Mouse (Mus musculus): Measurements from ENCODE around the gene Tmem263.

The Tmem263 gene

GRCm38 (mm10) chr10:85102247-85103084, at the start of gene Tmem263, which contains the start of gene Fhl4:
Tmem263 (plus strand) TSS chr10:85102627.
Fhl4 (minus strand) TSS chr10:85102495.
- peak; percentile 85 to 92 for DNase-seq

DNA sequence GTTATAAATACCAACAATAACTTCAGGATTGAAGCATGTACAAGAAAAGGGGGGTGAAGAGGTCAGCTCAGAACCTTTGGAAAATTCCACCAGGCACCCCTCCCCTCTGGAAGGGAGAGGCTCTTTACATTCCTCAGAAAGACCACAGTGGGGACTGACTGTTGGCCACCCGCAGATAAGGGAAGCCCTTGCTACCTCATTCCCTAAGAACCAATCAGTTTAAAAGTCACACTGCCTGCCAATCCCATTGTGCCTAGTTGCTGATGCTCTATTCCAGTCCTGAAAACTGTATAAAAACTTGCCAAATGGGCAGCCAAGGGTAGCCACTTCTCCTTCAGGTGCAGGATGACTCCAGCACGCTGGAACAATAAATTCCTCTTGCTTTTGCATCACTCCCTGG, 47.6 kb upstream of the Tmem263 start:
- DNase-seq: no peak

GRCm38 (mm10) chr10:85071605-85072152, 30.7 kb upstream of the Tmem263 start:
- DNase-seq: no peak

DNA sequence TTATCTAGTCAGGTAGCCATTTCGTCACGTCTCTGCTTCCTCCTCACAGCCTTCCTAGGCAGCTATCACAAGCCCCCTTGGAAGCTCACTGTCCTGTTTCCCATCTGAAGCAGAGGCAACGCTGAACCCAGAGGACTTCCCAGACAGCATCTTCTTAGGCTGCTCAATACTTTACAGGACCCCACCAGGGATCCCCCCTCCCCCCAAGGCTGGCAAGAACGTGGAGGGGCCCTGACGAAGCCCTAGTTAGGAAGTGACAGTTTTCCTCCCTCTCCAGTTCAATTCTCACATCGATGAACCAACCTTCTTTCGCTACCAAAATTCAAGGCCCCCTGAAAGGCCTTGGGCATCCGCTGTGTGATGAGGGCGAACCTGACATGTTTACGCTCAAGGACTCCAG, 586 bp upstream of the Tmem263 start:
- DNase-seq: peak in 1 of 2 experiments; percentile 53

DNA sequence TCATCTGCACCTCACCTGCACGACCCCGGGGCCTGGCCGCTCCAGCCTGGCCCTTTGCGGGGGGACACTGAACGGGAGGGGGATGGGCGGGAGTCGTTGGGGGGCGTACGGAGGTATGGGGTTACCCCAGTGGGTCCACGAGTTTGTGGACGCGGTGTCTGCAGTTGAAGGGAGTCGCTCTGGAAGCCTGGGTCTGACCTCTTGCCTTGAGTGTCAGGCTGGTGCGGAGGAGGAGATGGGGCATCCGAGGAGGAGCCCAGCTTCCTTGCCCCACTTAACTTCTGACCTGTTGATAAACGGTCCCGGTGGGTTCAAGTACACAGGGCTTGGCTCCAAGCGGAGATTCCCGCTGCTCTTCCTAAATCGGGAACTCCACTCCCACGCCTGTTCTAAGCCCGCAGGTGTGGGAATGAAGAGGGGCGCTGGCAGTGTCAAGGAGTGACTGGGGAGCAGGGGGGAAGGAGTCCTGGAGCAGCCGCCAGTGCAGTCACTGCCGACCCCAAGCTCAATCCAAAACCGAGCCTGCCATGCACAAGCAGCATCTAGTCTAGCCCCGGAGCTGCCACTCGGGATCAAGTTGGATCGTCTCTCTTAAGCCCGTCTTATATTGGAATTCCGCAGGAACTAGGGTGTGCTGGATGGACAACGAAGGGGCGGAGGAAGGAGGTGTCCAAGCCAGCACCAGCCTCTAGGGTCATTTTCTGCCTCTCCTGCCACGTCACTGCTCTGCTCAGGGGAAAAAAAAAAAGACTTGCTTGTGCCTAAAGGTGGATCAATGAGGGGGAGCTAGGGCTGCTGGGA, 858 bp downstream of the Tmem263 start:
- DNase-seq: peak; percentile 44 to 46

GRCm38 (mm10) chr10:85114409-85114808, 12.0 kb downstream of the Tmem263 start:
- no peak for DNase-seq

DNA sequence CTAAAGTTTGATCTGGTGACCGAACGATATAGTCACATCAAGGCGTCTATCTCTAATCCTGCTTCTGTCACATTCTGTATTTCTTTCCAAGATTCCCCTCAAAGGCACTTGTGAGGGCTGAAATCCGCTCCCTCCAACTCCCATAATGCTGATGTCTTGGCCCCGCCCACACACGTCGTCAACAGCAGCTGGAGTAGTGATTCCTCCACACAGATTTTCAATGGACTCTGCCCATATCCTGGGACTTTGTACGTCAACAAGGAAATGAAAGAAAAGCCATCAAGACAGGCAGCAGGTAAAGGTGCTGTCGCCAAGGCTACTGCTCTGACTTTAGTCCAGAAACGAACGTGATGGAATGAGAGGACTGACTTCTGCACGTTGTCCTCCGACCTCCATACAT, 22.8 kb downstream of the Tmem263 start:
- no peak for DNase-seq

- DNase-seq: peak; percentile 95 to 96
Observed at GRCm38 (mm10) chr10:85127395-85128287, 25.2 kb downstream of the Tmem263 start, which contains the start of gene Mterf2. Mterf2 (minus strand) TSS chr10:85128027.

DNA sequence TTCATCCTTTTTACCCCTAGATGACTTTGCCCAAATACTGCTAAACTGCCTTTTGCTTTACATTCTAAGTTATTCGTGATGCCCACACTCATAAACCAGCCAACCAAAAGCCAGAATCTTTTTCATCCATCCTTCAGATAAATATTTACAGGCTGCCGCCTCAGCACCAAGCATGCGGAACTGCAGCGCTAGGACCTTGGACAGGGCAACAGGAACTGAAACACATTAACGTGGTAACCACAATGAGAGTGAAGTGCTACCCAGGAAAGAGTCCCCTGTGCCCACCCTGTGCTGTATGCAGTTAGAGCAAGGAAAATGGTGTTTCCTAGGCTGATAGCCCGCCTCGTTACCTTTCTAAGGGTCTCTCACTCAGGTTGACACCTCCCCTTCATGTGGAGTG, 26.0 kb downstream of the Tmem263 start:
- DNase-seq: no peak

- DNase-seq: no peak
Observed at GRCm38 (mm10) chr10:85136573-85136972, 34.1 kb downstream of the Tmem263 start.

- no peak for DNase-seq
Observed at GRCm38 (mm10) chr10:85141465-85141864, 39.0 kb downstream of the Tmem263 start.

GRCm38 (mm10) chr10:85146282-85146681, 43.9 kb downstream of the Tmem263 start:
- peak; percentile 26 to 52 for DNase-seq

GRCm38 (mm10) chr10:85149226-85149625, 46.8 kb downstream of the Tmem263 start:
- DNase-seq: no peak

DNA sequence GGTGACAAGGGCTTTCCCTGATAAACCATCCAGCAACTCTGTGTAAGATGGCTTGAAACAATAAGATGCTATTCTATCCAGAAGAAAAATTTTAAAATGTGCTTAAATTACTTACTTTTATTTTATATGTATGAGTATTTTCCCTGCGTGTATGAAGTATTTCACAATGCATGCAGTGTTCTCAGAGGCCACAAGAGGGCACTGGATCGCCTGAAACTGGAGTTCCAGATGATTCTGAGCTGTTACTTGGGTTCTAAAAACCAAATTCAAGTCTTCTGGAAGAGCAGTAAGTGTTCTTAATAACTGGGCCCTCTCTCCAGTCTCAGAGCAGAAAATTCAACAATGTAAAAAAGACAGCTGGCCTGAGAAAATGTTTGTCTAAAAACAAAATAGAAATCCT, 51.8 kb downstream of the Tmem263 start:
- DNase-seq: peak; percentile 74 to 86

- DNase-seq: no peak
Observed at GRCm38 (mm10) chr10:85157451-85157850, 55.0 kb downstream of the Tmem263 start.

DNA sequence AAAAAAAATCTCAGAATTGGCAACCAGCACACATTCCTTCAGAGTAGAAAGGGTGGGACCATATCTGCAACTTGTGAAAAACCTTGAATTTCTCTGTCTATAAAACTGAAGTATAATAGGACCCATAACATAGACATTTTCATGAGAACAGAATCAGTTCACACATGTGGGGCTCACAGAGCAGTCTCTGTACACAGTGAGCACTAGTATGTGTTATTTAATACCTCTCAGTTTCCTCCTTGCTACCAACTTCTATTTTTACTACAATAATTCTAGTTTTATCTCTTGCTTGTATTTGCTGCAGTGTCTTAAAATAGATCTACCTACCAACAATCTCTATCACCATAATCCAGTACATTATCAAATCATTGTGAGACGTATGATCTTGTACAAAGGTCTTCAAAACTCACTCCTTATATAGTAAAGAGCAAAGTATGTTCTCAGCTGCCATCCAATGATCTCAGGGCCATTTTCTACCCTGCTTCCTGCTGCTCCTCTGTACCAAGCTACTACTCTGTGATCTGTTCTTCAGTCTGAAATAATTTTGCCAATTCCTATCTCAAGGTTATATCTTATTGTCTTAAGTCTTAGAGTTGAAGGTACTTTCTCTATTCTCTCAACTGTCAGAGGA, 57.7 kb downstream of the Tmem263 start:
- no peak for DNase-seq

GRCm38 (mm10) chr10:85161745-85162351, 59.4 kb downstream of the Tmem263 start:
- DNase-seq: peak in 1 of 2 experiments; percentile 38

- no peak for DNase-seq
Observed at GRCm38 (mm10) chr10:85164791-85165190, 62.4 kb downstream of the Tmem263 start.

DNA sequence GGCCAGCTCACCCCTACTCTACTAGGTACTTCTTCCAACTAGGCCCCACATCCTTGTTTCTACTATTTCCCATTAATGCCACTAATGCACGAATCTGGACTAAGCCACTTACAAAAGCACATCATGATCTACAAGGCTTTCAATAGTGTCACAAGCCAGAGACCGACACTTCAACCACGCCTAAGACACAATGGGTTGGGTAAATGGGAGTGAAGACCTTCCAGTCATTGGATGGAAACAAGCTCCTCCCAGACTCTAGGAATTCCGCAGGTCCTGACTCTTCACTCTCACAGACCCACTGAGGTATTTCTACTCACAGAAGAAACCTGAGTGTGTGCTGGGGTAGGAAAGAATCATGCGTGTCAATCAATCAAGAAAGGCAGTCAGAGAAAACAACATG, 62.9 kb downstream of the Tmem263 start:
- no peak for DNase-seq
